Mouse (Mus musculus) left cerebral cortex, postnatal 14 days (tissue): ENCODE data around the gene Ccr9. TPM values are rescaled to one million over a fixed set of nuclear protein-coding genes. Genes with fewer than 3 reads are reported as not detected.
"Not testable (repeated sequence)": the region's sequence is repeated elsewhere in the genome, so short reads cannot be mapped to it uniquely, and the experiment has no call there.

Experiments used
- DNase-seq, 2 experiments: peaks; one replicate each; pipeline ENCODE4 v3.0.0; 2021 to 2022; ENCODE audit warnings: low spot score in 2 of 2, mixed read lengths in 1 of 2
- intact Hi-C: fragments of 180-260 bp; cut with DNase I; formaldehyde crosslinking; loops from one replicate; pipeline ENCODE4 v1.15.1; 2025
- total RNA-seq, 2 experiments: library from RNA; stranded (reverse); gene quantifications; 2 replicates each; pipeline ENCODE4 v1.2.3; 2021

Ccr9 gene
- total RNA-seq, 2 experiments from 2014 or later, result 0.09 to 0.30 TPM

DNA sequence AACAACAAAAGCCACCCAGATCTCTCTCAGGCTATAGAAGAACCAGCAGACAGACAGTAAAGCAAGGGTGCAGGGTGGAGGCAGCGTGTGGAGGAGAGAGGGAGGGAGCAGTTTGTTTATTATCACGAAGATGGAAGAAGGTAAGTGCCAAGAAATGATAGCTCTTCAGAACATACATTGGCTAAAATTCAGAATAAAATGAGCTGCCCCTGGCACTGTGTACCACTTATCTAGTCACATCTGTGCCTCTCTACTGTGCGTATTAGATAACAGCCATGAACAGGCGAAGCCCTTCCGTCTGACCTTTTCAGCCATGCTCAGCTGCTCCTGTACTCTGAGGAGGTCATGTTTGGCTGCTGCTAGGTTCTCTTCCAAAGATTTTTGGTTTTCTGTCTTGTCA, 23.6 kb downstream of the Ccr9 start:
- no peak for DNase-seq
- intact Hi-C loops, result no loop called here

- DNase-seq, result no peak
- intact Hi-C loops, result loop anchor here (5.0 kb wide), 1 partner anchor 72 kb away; no protein-coding TSS in a partner anchor
Measured at GRCm38 (mm10) chr9:123709226-123709625, 31.0 kb downstream of the Ccr9 start.

DNA sequence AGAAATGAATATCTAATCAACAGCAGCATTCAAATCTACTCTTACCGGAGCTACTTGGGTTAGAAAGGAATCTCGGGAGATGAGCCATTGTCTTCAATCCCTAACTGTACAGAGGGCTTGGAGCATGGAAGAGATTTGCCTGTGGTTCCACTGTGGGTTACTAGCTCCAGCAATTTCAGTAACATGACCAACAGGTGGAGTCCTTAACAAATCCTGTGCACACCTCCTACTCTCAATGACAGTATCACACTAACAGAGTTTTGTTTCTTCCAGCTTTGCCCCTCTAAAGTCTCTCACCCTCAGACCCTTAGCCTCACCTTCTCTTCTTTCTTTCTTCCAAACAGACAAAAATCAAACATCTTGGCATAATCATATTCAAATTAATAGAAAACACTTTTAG, 34.9 kb downstream of the Ccr9 start:
- DNase-seq, result no peak
- intact Hi-C loops, result loop anchor here (5.0 kb wide), 1 partner anchor 84 kb away; no protein-coding TSS in a partner anchor

DNA sequence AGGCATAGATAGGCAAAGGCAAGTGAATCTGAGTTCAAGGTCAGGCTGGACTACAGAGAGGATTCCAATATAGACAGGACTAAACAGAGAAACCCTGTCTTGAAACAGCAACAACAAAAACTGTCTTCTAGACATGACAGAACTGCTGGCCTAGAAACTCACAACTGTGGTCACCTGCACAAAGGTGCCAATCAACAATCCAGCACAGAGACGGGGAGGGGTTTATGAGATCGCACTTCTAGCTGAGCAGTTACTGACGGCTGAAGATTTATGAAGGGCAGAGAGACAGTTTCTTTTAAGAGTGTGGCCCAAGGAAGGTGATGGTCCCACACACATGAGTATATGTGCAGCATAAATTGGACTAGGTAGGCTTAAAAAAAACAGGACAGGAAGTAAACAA, 38.1 kb downstream of the Ccr9 start:
- DNase-seq, result no peak
- intact Hi-C loops, result no loop called here

- intact Hi-C loops, result no loop called here
- DNase-seq, result peak; percentile 98 to 99
Measured at GRCm38 (mm10) chr9:123717186-123718008, 39.2 kb downstream of the Ccr9 start, which contains the start of gene Lztfl1. Lztfl1 (minus strand) TSS chr9:123717697.

GRCm38 (mm10) chr9:123722737-123723493, 44.7 kb downstream of the Ccr9 start:
- no peak for DNase-seq
- intact Hi-C loops, result no loop called here

DNA sequence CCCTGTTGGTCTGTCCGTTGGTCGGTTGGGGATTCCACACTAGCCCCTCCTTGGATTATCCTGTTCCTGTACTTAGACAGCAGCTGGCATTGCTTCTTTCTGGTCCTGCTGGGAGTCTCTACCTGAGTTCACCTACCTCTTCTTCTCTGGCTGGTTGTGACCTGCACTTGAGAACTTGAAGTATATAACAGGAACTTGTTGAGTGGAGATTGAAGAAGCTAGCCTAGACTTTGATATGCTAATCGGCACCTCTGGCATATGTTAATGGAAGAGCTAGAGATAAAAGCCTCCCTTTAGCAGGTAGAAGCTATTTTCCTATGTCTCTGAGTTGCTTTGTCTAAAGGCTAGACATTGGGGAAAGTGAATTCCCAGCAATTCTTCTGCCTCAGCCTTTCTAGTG, 53.0 kb downstream of the Ccr9 start:
- no peak for DNase-seq
- intact Hi-C loops, result no loop called here

- no peak for DNase-seq
- intact Hi-C loops, result no loop called here
Measured at GRCm38 (mm10) chr9:123734133-123734532, 55.9 kb downstream of the Ccr9 start.

DNA sequence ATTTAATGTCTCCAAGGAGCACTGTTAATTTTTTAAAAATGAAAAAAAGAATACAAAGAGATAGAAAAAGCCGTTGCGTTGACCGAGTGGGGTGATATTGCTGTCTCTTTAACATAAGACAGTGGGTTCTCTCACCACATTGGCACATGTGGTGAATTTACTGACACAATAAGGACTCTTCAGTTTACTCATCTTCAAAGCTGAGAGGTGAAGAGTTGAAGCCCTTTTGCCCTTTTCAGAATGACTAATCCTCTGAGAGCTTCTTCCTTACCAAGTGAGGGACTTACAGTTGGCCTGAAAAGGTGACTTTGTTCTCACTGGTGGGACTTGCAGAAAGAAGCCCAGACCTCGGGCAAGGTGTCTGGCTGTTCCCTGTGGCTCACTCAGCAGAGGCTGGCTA, 62.6 kb downstream of the Ccr9 start:
- DNase-seq, result no peak
- intact Hi-C loops, result no loop called here

GRCm38 (mm10) chr9:123749687-123750086, 71.4 kb downstream of the Ccr9 start:
- DNase-seq, intact Hi-C loops: not testable (repeated sequence)

GRCm38 (mm10) chr9:123754333-123754732, 76.1 kb downstream of the Ccr9 start:
- no peak for DNase-seq
- intact Hi-C loops, result no loop called here

GRCm38 (mm10) chr9:123756752-123757151, 78.5 kb downstream of the Ccr9 start:
- DNase-seq, result no peak
- intact Hi-C loops, result no loop called here

DNA sequence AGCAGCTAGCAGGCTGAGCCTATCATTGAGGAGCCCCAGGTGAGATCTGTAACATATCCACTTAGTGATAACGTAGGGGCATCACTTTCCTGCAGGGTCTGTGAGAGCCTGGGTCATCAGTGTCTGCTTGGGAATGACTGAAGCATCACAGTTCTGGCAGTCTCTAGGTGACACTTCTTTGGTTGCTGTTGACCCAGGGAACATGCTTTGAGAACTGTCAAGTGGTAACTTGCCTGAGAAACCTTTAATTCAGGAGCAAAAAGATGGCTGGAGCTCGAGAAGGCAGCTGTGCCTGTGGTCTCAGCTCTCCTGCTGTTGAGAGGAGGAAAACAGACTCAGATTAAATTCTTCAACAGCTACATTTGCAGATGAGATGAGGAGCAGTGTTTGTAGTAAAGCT, 79.1 kb downstream of the Ccr9 start:
- DNase-seq, result no peak
- intact Hi-C loops, result no loop called here

- DNase-seq, result no peak
- intact Hi-C loops, result no loop called here
Measured at GRCm38 (mm10) chr9:123758156-123758555, 79.9 kb downstream of the Ccr9 start.

DNA sequence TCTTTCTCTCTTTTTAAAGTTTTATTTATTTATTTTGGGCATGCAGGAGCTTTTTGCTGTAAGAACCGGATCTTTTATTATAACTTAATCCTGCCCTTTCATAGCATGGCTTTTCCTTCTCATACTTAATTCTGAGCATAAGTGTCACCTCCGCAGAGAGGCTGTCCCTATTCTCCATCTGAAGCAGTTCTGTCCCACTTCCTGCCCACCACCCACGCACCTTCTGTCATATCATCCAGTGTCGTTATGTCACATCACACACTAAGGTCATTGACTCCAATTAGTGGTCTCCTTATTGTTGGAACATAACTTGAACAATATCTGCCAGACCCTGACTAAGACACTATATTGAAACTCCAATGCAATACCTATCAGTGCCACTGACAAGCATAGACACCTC, 80.4 kb downstream of the Ccr9 start:
- no peak for DNase-seq
- intact Hi-C loops, result no loop called here

- intact Hi-C loops, result no loop called here
- no peak for DNase-seq
Measured at GRCm38 (mm10) chr9:123760806-123761205, 82.6 kb downstream of the Ccr9 start.

- no peak for DNase-seq
- intact Hi-C loops, result no loop called here
Measured at GRCm38 (mm10) chr9:123762886-123763285, 84.6 kb downstream of the Ccr9 start.

- DNase-seq, result no peak
- intact Hi-C loops, result no loop called here
Measured at GRCm38 (mm10) chr9:123763771-123764170, 85.5 kb downstream of the Ccr9 start.

GRCm38 (mm10) chr9:123766996-123767395, 88.8 kb downstream of the Ccr9 start:
- no peak for DNase-seq
- intact Hi-C loops, result no loop called here

GRCm38 (mm10) chr9:123768443-123768842, 90.2 kb downstream of the Ccr9 start:
- DNase-seq, result no peak
- intact Hi-C loops, result no loop called here

- intact Hi-C loops, result no loop called here
- DNase-seq, result no peak
Measured at GRCm38 (mm10) chr9:123769532-123769931, 91.3 kb downstream of the Ccr9 start.
